Mouse (Mus musculus) embryonic fibroblast, embryonic 13.5 days (primary cell): ENCODE measurements at regions not wholly inside any gene's neighbourhood (a gene's known extent, or its start where the extent isn't known, plus 50 kb on each side); places are given as distances from the start of the nearest gene placed in this dataset.

Source experiments
- CTCF ChIP-seq: IDR thresholded peaks from 2 replicates; pipeline ENCODE4 v1.5.1; 2011; ENCODE audit warnings: mild to moderate bottlenecking, control low read depth, low read length, moderate library complexity, borderline replicate concordance; ENCODE audit not compliant: insufficient read depth
- POLR2A ChIP-seq: IDR thresholded peaks from 2 replicates; pipeline ENCODE4 v1.6.1; 2011; ENCODE audit warnings: low read depth, mild to moderate bottlenecking, control low read depth, low read length, moderate library complexity

DNA sequence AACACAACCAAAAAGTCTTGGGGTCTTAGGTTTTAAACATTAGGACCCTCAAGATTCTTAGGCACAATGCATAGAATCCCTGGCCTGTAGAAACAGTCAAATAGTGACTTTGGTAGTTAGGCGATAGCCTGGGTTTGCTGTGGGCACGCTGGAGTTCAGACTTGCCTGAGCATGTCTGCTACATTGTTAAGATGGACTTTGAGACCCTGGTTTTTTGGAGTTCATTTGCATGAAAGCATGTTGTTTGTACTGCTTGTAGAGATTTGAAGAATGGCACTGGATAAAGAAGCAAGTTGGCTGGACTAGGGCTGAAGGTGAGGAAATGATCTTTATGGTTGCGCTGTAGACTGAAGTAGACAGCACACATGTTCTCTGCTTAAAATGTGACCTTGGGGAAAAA lies 180.9 kb downstream of the Sqor start:
- TF ChIP-seq CTCF (no peak), POLR2A (no peak)
